Mouse (Mus musculus) mature B cell (primary cell): Measurements from ENCODE around the gene Rhd.

Experiments
- in situ Hi-C: fragments of 300-500 bp; cut with MboI; formaldehyde crosslinking; loops from 2 replicates; pipeline ENCODE4 v1.14.3; 2019

Rhd gene

DNA sequence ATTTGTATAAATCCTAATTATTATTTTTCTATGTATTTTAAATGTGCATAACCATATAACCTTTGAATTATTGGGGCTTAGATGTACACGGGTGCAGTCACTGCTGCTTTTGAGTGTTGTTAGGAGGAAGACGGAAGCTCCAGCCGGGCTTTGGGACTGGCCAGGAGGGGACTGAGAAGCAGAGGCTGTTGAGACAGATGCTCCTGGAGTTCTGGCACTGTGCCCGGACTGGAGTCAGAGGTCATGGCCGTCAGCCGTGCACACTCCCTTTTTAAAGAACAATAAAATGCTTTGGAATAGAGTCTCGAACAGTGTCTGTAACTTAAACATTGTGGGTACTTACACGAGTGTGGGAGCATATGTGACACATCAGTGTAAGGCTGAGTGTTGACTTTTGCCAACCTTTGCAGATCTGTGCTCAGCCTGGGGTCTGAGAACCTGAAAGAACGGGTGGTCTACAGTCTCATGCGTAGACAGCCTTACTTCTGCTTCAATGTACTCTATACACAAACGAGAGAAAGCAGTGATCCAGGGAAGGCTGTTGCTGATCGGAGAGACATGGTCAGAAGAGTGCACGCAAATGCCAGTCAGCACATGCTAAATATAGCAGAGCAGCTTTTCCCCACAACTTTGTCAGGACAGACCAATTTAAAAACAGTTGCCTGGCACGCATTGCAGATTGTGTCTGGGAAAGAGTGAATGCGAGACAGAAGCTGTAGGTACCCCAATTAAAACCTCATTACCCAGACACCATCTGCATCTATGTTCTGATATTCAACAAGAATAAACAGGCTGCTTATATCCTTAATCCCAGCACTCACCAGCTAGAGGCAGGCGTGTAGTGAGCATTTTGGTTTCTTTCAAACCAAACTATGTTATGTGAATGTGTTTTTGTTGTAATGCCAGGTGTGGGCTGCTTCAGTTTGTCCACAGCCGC lies 73.2 kb downstream of the Rhd start:
- in situ Hi-C loops: loop anchor here (10.0 kb wide), 1 partner anchor 377 kb away; no protein-coding TSS in a partner anchor

DNA sequence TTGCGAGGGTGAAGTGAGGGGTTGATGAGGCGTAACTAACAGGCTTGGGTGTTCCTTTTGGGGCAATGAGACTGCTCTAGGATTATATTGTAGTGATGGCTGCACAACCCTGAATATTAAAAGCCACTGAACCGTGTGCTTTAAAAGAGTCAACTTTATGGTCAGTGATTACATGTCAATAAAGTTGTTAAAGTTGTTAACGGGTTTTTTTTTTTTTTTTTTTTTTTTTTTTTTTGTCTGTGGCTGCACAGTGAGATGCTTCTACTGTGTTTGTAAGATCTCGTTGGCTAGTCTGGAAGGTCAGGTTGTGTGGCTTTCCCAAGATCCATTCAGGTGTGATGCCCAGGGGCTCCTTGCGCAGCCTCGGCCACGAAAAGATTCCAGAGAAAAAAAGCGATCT lies 75.6 kb downstream of the Rhd start:
- in situ Hi-C loops: loop anchor here (10.0 kb wide), 1 partner anchor 375 kb away; no protein-coding TSS in a partner anchor

GRCm38 (mm10) chr4:134943758-134944538 lies 79.6 kb downstream of the Rhd start:
- in situ Hi-C loops: no loop called here
